Mouse (Mus musculus) MEL (cell line): ENCODE measurements around the gene Spout1. TPM values are rescaled to one million over a fixed set of nuclear protein-coding genes. Genes with fewer than 3 reads are reported as not detected.

ENCODE experiments used
- DNase-seq: peaks from one replicate; pipeline ENCODE4 v3.0.0; 2011; ENCODE audit warnings: low read depth, low spot score
- H3K27ac ChIP-seq: 2 replicates; pipeline ENCODE4 v1.5.1; 2012; ENCODE audit warnings: low read depth, mild to moderate bottlenecking, control low read depth, low read length, moderate library complexity; ENCODE audit not compliant: control insufficient read depth
- H3K27me3 ChIP-seq, 2 experiments: fragments of 150-350 bp in 1 of 2; sonication (generic) in 1 of 2; 2 replicates each; pipeline ENCODE4 v1.6.1; 2012; ENCODE audit warnings: low read length in 2 of 2, mild to moderate bottlenecking in 2 of 2, improper control_type of control experiment in 1 of 2, moderate library complexity in 1 of 2; ENCODE audit not compliant: insufficient read depth in 2 of 2, control insufficient read depth in 1 of 2
- H3K36me3 ChIP-seq, 2 experiments: 2 replicates each; pipeline ENCODE4 v1.6.1; 2012 to 2014; ENCODE audit warnings: low read length in 2 of 2, improper control_type of control experiment in 1 of 2, inconsistent platforms in 1 of 2, mild to moderate bottlenecking in 1 of 2; ENCODE audit not compliant: insufficient read depth in 2 of 2, control insufficient read depth in 1 of 2
- H3K4me1 ChIP-seq, 2 experiments: fragments of 150-350 bp in 1 of 2; sonication (generic) in 1 of 2; 2 replicates each; pipeline ENCODE4 v1.6.1; 2012; ENCODE audit warnings: low read length in 2 of 2, improper control_type of control experiment in 1 of 2, mild to moderate bottlenecking in 1 of 2; ENCODE audit not compliant: insufficient read depth in 2 of 2, control insufficient read depth in 1 of 2
- H3K4me3 ChIP-seq, 2 experiments: fragments of 150-350 bp in 1 of 2; sonication (generic) in 1 of 2; 2 replicates each; pipeline ENCODE4 v1.5.1; 2012; ENCODE audit warnings: low read depth in 2 of 2, low read length in 2 of 2, mild to moderate bottlenecking in 2 of 2, moderate library complexity in 2 of 2, control low read depth in 1 of 2, improper control_type of control experiment in 1 of 2; ENCODE audit not compliant: control insufficient read depth in 1 of 2, insufficient read depth in 1 of 2
- H3K79me2 ChIP-seq: 2 replicates; pipeline ENCODE4 v1.6.1; 2012; ENCODE audit warnings: mild to moderate bottlenecking, low read length, moderate library complexity; ENCODE audit not compliant: control insufficient read depth, poor library complexity, insufficient read depth
- H3K9ac ChIP-seq: 2 replicates; pipeline ENCODE4 v1.6.1; 2012; ENCODE audit warnings: low read depth, mild to moderate bottlenecking, control low read depth, low read length, moderate library complexity; ENCODE audit not compliant: control insufficient read depth, poor library complexity, severe bottlenecking
- H3K9me3 ChIP-seq: fragments of 150-350 bp; sonication (generic); replicated peaks from 2 replicates; pipeline ENCODE4 v1.6.1; 2012; ENCODE audit warnings: mild to moderate bottlenecking, low read length, improper control_type of control experiment, moderate library complexity; ENCODE audit not compliant: insufficient read depth
- BHLHE40 ChIP-seq: IDR thresholded peaks from 2 replicates; pipeline ENCODE4 v1.6.1; 2012; ENCODE audit warnings: low read depth, mild to moderate bottlenecking, inconsistent platforms, low read length, improper control_type of control experiment, borderline replicate concordance
- ETS1 ChIP-seq: IDR thresholded peaks from 2 replicates; pipeline ENCODE4 v1.6.1; 2012; ENCODE audit warnings: low read depth, mild to moderate bottlenecking, inconsistent platforms, low read length, improper control_type of control experiment, moderate library complexity
- GABPA ChIP-seq: IDR thresholded peaks from 2 replicates; pipeline ENCODE4 v1.6.1; 2012; ENCODE audit warnings: low read depth, mild to moderate bottlenecking, inconsistent platforms, low read length, improper control_type of control experiment, moderate library complexity
- HCFC1 ChIP-seq: IDR thresholded peaks from 2 replicates; pipeline ENCODE4 v1.6.1; 2012; ENCODE audit warnings: low read depth, mild to moderate bottlenecking, inconsistent platforms, low read length, improper control_type of control experiment, moderate library complexity
- JUND ChIP-seq: IDR thresholded peaks from 2 replicates; pipeline ENCODE4 v1.6.1; 2011; ENCODE audit warnings: low read depth, mild to moderate bottlenecking, improper control_type of control experiment, low read length
- MYB ChIP-seq: IDR thresholded peaks from 2 replicates; pipeline ENCODE4 v1.6.1; 2011; ENCODE audit warnings: mild to moderate bottlenecking, low read depth, low read length, improper control_type of control experiment
- MYC ChIP-seq: IDR thresholded peaks from 2 replicates; pipeline ENCODE4 v1.6.1; 2011; ENCODE audit warnings: low read depth, mild to moderate bottlenecking, low read length, improper control_type of control experiment, moderate library complexity
- NELFE ChIP-seq: IDR thresholded peaks from 2 replicates; pipeline ENCODE4 v1.6.1; 2011; ENCODE audit warnings: low read depth, low read length, improper control_type of control experiment
- NRF1 ChIP-seq: IDR thresholded peaks from 2 replicates; pipeline ENCODE4 v1.6.1; 2014; ENCODE audit warnings: low read depth, mild to moderate bottlenecking, inconsistent platforms, low read length, improper control_type of control experiment, moderate library complexity; ENCODE audit not compliant: poor library complexity, insufficient read depth, severe bottlenecking
- POLR2A ChIP-seq, 2 experiments: IDR thresholded peaks; 2 replicates each; pipeline ENCODE4 v1.6.1; 2011 to 2012; ENCODE audit warnings: low read length in 2 of 2, mild to moderate bottlenecking in 2 of 2, control low read depth in 1 of 2, improper control_type of control experiment in 1 of 2, low read depth in 1 of 2, moderate library complexity in 1 of 2; ENCODE audit not compliant: control insufficient read depth in 1 of 2, insufficient read depth in 1 of 2, poor library complexity in 1 of 2
- POLR2AphosphoS2 ChIP-seq: IDR thresholded peaks from 2 replicates; pipeline ENCODE4 v1.6.1; 2011; ENCODE audit warnings: low read length, improper control_type of control experiment
- POLR2AphosphoS5 ChIP-seq: IDR thresholded peaks from 2 replicates; pipeline ENCODE4 v1.6.1; 2012; ENCODE audit warnings: low read depth, borderline replicate concordance, mild to moderate bottlenecking, inconsistent platforms, low read length, moderate library complexity, mixed read lengths
- USF1 ChIP-seq: IDR thresholded peaks from 2 replicates; pipeline ENCODE4 v1.6.1; 2014; ENCODE audit warnings: low read depth, mild to moderate bottlenecking, inconsistent platforms, low read length, improper control_type of control experiment, moderate library complexity
- ZC3H11A ChIP-seq: IDR thresholded peaks from 2 replicates; pipeline ENCODE4 v1.6.1; 2012; ENCODE audit warnings: low read depth, mild to moderate bottlenecking, inconsistent platforms, low read length, improper control_type of control experiment
- polyA plus RNA-seq, 2 experiments: library from polyadenylated mRNA; stranded (reverse) in 1 of 2; unstranded in 1 of 2; fragments of >175 nt in 1 of 2; fragments of >200 nt in 1 of 2; gene quantifications; 2 replicates each; pipeline versions ENCODE4 v1.2.1 to v1.2.4; 2012; ENCODE audit warnings: low replicate concordance in 2 of 2, low read depth in 1 of 2; ENCODE audit not compliant: insufficient read length in 2 of 2, insufficient read depth in 1 of 2, missing spikeins in 1 of 2
- total RNA-seq: library from RNA; depleted of rRNA; stranded (reverse); fragments of 300-350 nt; gene quantifications from 2 replicates; pipeline ENCODE4 v1.2.3, GENCODE M21; 2012; rRNA removed

Gene Spout1
- total and polyA plus RNA-seq, 3 experiments = 83.6 to 220 (median 103) TPM

GRCm38 (mm10) chr2:30124472-30125274 lies 53.6 kb downstream of the Spout1 start, which contains the start of gene Zer1 (continued):
- 0 out of 2 replicates have a peak, but pooled peaks have one; percentile 10 for TF ChIP-seq GABPA
- TF ChIP-seq MYC = peak; percentile 90
- TF ChIP-seq POLR2A (IDR thresholded peaks at IDR 0.05; ENCODE audit: control insufficient read depth in 1 of 2, insufficient read depth in 1 of 2, low read depth in 1 of 2, low read length in 2 of 2, poor library complexity in 1 of 2) = peak; percentile 80 to 96
- peak; percentile 87 for TF ChIP-seq HCFC1
- no peak for TF ChIP-seq MYB
- peak; percentile 90 for TF ChIP-seq NELFE
- TF ChIP-seq USF1 = peak; percentile 68
- TF ChIP-seq ETS1 = peak; percentile 64
- TF ChIP-seq NRF1 = peak; percentile 28; the same call in 1 of the 2 replicates
- TF ChIP-seq JUND = no peak

GRCm38 (mm10) chr2:30123729-30124471 lies 54.4 kb downstream of the Spout1 start:
- Histone ChIP-seq H3K79me2 (peaks cover 2% of the 10 kb centered on the region; the same call in 1 of the 2 replicates), H3K36me3 (peaks cover 0 to 7% of the 10 kb centered on the region in 2 experiments; a peak in 2 of 4 replicates), H3K9ac (peak overlapping the region; percentile 93)
- no peak for DNase-seq
- no peak for TF ChIP-seq POLR2AphosphoS2
- TF ChIP-seq MYB = no peak
- no peak for TF ChIP-seq POLR2AphosphoS5
- TF ChIP-seq ZC3H11A = no peak
- no peak for TF ChIP-seq BHLHE40
- TF ChIP-seq, all 39 proteins: peak for 0
- H3K9me3 ChIP-seq = no peaks in the 10 kb centered on the region
- H3K4me1 ChIP-seq = peaks cover 2 to 11% of the 10 kb centered on the region in 2 experiments
- peak overlapping the region; percentile 15; the same call in 1 of the 2 replicates for H3K27ac ChIP-seq
- H3K4me3 ChIP-seq = peak overlapping the region; percentile 74 to 95
- no peaks in the 10 kb centered on the region for H3K27me3 ChIP-seq

Other genes with a start within 250 kb of the Spout1 start
- gene Gle1, start 243.0 kb downstream of the Spout1 start, total RNA-seq = 41.9 and 46.1 TPM in 2 replicates
- 10 to 100 TPM in 1 of 2 experiments, not detected in 1; 77.0 TPM for gene Gle1, start 243.0 kb downstream of the Spout1 start, polyA plus RNA-seq
- gene Sptan1, start 212.9 kb downstream of the Spout1 start, total RNA-seq = 26.2 and 31.2 TPM in 2 replicates
- gene Sptan1, start 212.9 kb downstream of the Spout1 start, polyA plus RNA-seq = 10 to 100 TPM in 1 of 2 experiments, not detected in 1; 29.5 TPM
- 49.3 and 53.1 TPM in 2 replicates for gene Wdr34, start 129.6 kb downstream of the Spout1 start, total RNA-seq
- 10 to 100 TPM in 1 of 2 experiments, not detected in 1; 78.3 TPM for gene Wdr34, start 129.6 kb downstream of the Spout1 start, polyA plus RNA-seq
- 580 and 633 TPM in 2 replicates for gene Set, start 121.1 kb downstream of the Spout1 start, total RNA-seq
- gene Set, start 121.1 kb downstream of the Spout1 start, polyA plus RNA-seq = 100 to 1,000 TPM; 250 to 973 TPM
- 2.0 and 2.9 TPM in 2 replicates for gene Pkn3, start 100.8 kb downstream of the Spout1 start, total RNA-seq
- 1 to 10 TPM in 1 of 2 experiments, not detected in 1; 5.8 TPM for gene Pkn3, start 100.8 kb downstream of the Spout1 start, polyA plus RNA-seq
- 22.6 and 25.1 TPM in 2 replicates for gene Zdhhc12, start 84.8 kb downstream of the Spout1 start, total RNA-seq
- 10 to 100 TPM in 1 of 2 experiments, not detected in 1; 42.1 TPM for gene Zdhhc12, start 84.8 kb downstream of the Spout1 start, polyA plus RNA-seq
- 3.9 and 4.3 TPM in 2 replicates for gene Zer1, start 53.9 kb downstream of the Spout1 start, total RNA-seq
- gene Zer1, start 53.9 kb downstream of the Spout1 start, polyA plus RNA-seq = 10 to 100 TPM in 1 of 2 experiments, not detected in 1; 14.0 TPM
- 49.1 and 62.4 TPM in 2 replicates for gene Tbc1d13, start 44.7 kb downstream of the Spout1 start, total RNA-seq
- 10 to 100 TPM in 1 of 2 experiments, not detected in 1; 78.5 TPM for gene Tbc1d13, start 44.7 kb downstream of the Spout1 start, polyA plus RNA-seq
- gene Endog, start 7.0 kb downstream of the Spout1 start, total RNA-seq = 27.2 and 27.9 TPM in 2 replicates
- 10 to 100 TPM in 1 of 2 experiments, not detected in 1; 19.4 TPM for gene Endog, start 7.0 kb downstream of the Spout1 start, polyA plus RNA-seq
- gene Kyat1, start 27.4 kb upstream of the Spout1 start, total RNA-seq = 9.5 and 10.3 TPM in 2 replicates
- 10 to 100 TPM in 1 of 2 experiments, not detected in 1; 14.9 TPM for gene Kyat1, start 27.4 kb upstream of the Spout1 start, polyA plus RNA-seq
- gene Lrrc8a, start 59.3 kb upstream of the Spout1 start, total RNA-seq = 7.2 and 8.3 TPM in 2 replicates
- gene Lrrc8a, start 59.3 kb upstream of the Spout1 start, polyA plus RNA-seq = 1 to 10 TPM in 1 of 2 experiments, not detected in 1; 6.9 TPM
- gene Gm28035, start 62.1 kb upstream of the Spout1 start, total RNA-seq = 0.10 TPM in 1 of 2 replicates, not detected in the other
- under 1 TPM in 1 of 2 experiments, not detected in 1; 0.26 TPM for gene Gm28035, start 62.1 kb upstream of the Spout1 start, polyA plus RNA-seq
- gene Phyhd1, start 87.7 kb upstream of the Spout1 start, total RNA-seq = 0.19 TPM in 1 of 2 replicates, not detected in the other
- gene Phyhd1, start 87.7 kb upstream of the Spout1 start, polyA plus RNA-seq = 1 to 10 TPM in 1 of 2 experiments, not detected in 1; 1.6 TPM
- gene Gm28038, start 102.6 kb upstream of the Spout1 start, total RNA-seq = not detected in 2 replicates
- gene Gm28038, start 102.6 kb upstream of the Spout1 start, polyA plus RNA-seq = not detected
- 13.7 and 21.7 TPM in 2 replicates for gene Dolk, start 107.9 kb upstream of the Spout1 start, total RNA-seq
- gene Dolk, start 107.9 kb upstream of the Spout1 start, polyA plus RNA-seq = 10 to 100 TPM in 1 of 2 experiments, not detected in 1; 18.5 TPM
- gene Nup188, start 107.9 kb upstream of the Spout1 start, total RNA-seq = 58.6 and 63.2 TPM in 2 replicates
- 100 to 1,000 TPM in 1 of 2 experiments, not detected in 1; 119 TPM for gene Nup188, start 107.9 kb upstream of the Spout1 start, polyA plus RNA-seq
- gene Sh3glb2, start 180.9 kb upstream of the Spout1 start, total RNA-seq = 38.5 and 48.0 TPM in 2 replicates
- gene Sh3glb2, start 180.9 kb upstream of the Spout1 start, polyA plus RNA-seq = 10 to 100 TPM in 1 of 2 experiments, not detected in 1; 60.1 TPM
- gene Miga2, start 185.8 kb upstream of the Spout1 start, total RNA-seq = 15.3 and 25.8 TPM in 2 replicates
- 10 to 100 TPM in 1 of 2 experiments, not detected in 1; 20.3 TPM for gene Miga2, start 185.8 kb upstream of the Spout1 start, polyA plus RNA-seq
- 24.6 and 28.0 TPM in 2 replicates for gene Dolpp1, start 213.8 kb upstream of the Spout1 start, total RNA-seq
- gene Dolpp1, start 213.8 kb upstream of the Spout1 start, polyA plus RNA-seq = 10 to 100 TPM in 1 of 2 experiments, not detected in 1; 37.5 TPM
- 22.0 and 23.9 TPM in 2 replicates for gene Crat, start 237.4 kb upstream of the Spout1 start, total RNA-seq
- 10 to 100 TPM in 1 of 2 experiments, not detected in 1; 93.9 TPM for gene Crat, start 237.4 kb upstream of the Spout1 start, polyA plus RNA-seq
- 139 and 159 TPM in 2 replicates for gene Ptpa, start 237.6 kb upstream of the Spout1 start, total RNA-seq
- gene Ptpa, start 237.6 kb upstream of the Spout1 start, polyA plus RNA-seq = 100 to 1,000 TPM in 1 of 2 experiments, not detected in 1; 382 TPM